Mouse (Mus musculus) forebrain, embryonic 15.5 days (tissue): Measurements from ENCODE around the gene Inpp5k. TPM values are rescaled to one million over a fixed set of nuclear protein-coding genes. Genes with fewer than 3 reads are reported as not detected.

Experiments
- ATAC-seq: fragments of 200-750 bp; cut with Nextera tagmentation; replicated peaks from 2 replicates; pipeline ENCODE4 v1.8.0; 2017; ENCODE audit warnings: mild to moderate bottlenecking, moderate TSS enrichment, moderate library complexity
- H3K27ac ChIP-seq: fragments of 300-500 bp; sonication (generic); replicated peaks from 2 replicates; pipeline ENCODE4 v1.5.1; 2015; ENCODE audit warnings: mild to moderate bottlenecking, inconsistent platforms
- H3K27me3 ChIP-seq: fragments of 300-500 bp; sonication (generic); 2 replicates; pipeline ENCODE4 v1.6.1; 2015; ENCODE audit warnings: inconsistent platforms
- H3K36me3 ChIP-seq: fragments of 300-500 bp; sonication (generic); 2 replicates; pipeline ENCODE4 v1.6.1; 2015; ENCODE audit warnings: mild to moderate bottlenecking, inconsistent platforms
- H3K4me1 ChIP-seq: fragments of 300-500 bp; sonication (generic); 2 replicates; pipeline ENCODE4 v1.6.1; 2015; ENCODE audit warnings: inconsistent platforms
- H3K4me2 ChIP-seq: fragments of 300-500 bp; sonication (generic); replicated peaks from 2 replicates; pipeline ENCODE4 v1.6.1; 2015; ENCODE audit warnings: mild to moderate bottlenecking, inconsistent platforms
- H3K4me3 ChIP-seq: fragments of 300-500 bp; sonication (generic); 2 replicates; pipeline ENCODE4 v1.5.1; 2015; ENCODE audit warnings: mild to moderate bottlenecking, inconsistent platforms
- H3K9ac ChIP-seq: fragments of 300-500 bp; sonication (generic); replicated peaks from 2 replicates; pipeline ENCODE4 v1.6.1; 2015; ENCODE audit warnings: mild to moderate bottlenecking, inconsistent platforms
- H3K9me3 ChIP-seq: fragments of 300-500 bp; sonication (generic); 2 replicates; pipeline ENCODE4 v1.6.1; 2016; ENCODE audit warnings: inconsistent platforms
- WGBS: fragments of 180-500 bp; shearing (Covaris S2); methylation state at CpG from one replicate; pipeline ENCODE4 v1.1.7; 2015; ENCODE audit warnings: mixed read lengths; 5-methylcytosine and 5-hydroxymethylcytosine counted together
- polyA plus RNA-seq: library from polyadenylated mRNA; unstranded; fragments of >200 nt; fragmentation: Nextera tagmentation; extraction: Ambion mirVana; gene quantifications from 2 replicates; pipeline ENCODE4 v1.2.1, GENCODE M21; 2015

Gene Inpp5k
- polyA plus RNA-seq, 1 experiment from 2014 or later: 47.4 TPM

- Histone ChIP-seq H3K4me3 (no peak overlapping the region), H3K27ac (no peak overlapping the region), H3K4me2 (no peak overlapping the region), H3K4me1 (peaks cover 4% of the 10 kb centered on the region; the same call in 1 of the 2 replicates), H3K9me3 (no peaks in the 10 kb centered on the region), H3K9ac (no peak overlapping the region), H3K36me3 (peaks cover 61% of the 10 kb centered on the region), H3K27me3 (no peaks in the 10 kb centered on the region)
- 93% methylated on average over 2 of the region's 2 CpGs for WGBS
- ATAC-seq: no peak
Measured at GRCm38 (mm10) chr11:75622588-75623329, 8.0 kb upstream of the Inpp5k start.

- no peaks in the 10 kb centered on the region for H3K27me3 ChIP-seq
- H3K27ac ChIP-seq: no peak overlapping the region; the same call in 1 of the 2 replicates
- no peaks in the 10 kb centered on the region for H3K9me3 ChIP-seq
- peaks cover 4% of the 10 kb centered on the region; the same call in 1 of the 2 replicates for H3K4me1 ChIP-seq
- WGBS: 73% methylated on average over 2 of the region's 2 CpGs
- H3K36me3 ChIP-seq: peaks cover 59% of the 10 kb centered on the region
- H3K4me3 ChIP-seq: no peak overlapping the region
- H3K9ac ChIP-seq: no peak overlapping the region
- ATAC-seq: no peak
- H3K4me2 ChIP-seq: no peak overlapping the region
Measured at GRCm38 (mm10) chr11:75624102-75624554, 6.7 kb upstream of the Inpp5k start.

- H3K9ac ChIP-seq: no peak overlapping the region
- peak overlapping the region; percentile 48; the same call in 1 of the 2 replicates for H3K27ac ChIP-seq
- H3K4me3 ChIP-seq: no peak overlapping the region
- H3K27me3 ChIP-seq: no peaks in the 10 kb centered on the region
- no peak overlapping the region for H3K4me2 ChIP-seq
- peaks cover 44% of the 10 kb centered on the region for H3K36me3 ChIP-seq
- no peak for ATAC-seq
- 91% methylated on average over 4 of the region's 4 CpGs for WGBS
- no peaks in the 10 kb centered on the region for H3K9me3 ChIP-seq
- peaks cover 9% of the 10 kb centered on the region for H3K4me1 ChIP-seq
Measured at GRCm38 (mm10) chr11:75625820-75626219, 5.0 kb upstream of the Inpp5k start.

GRCm38 (mm10) chr11:75630098-75630497 lies 690 bp upstream of the Inpp5k start:
- Histone ChIP-seq H3K9ac (peak overlapping the region; percentile 79), H3K4me2 (peak overlapping the region; percentile 68), H3K4me1 (peaks cover 25% of the 10 kb centered on the region), H3K27me3 (no peaks in the 10 kb centered on the region), H3K27ac (peak overlapping the region; percentile 77), H3K4me3 (peak overlapping the region; percentile 74), H3K9me3 (no peaks in the 10 kb centered on the region), H3K36me3 (peaks cover 41% of the 10 kb centered on the region)
- WGBS: 13% methylated on average over 5 of the region's 5 CpGs
- no peak for ATAC-seq

- peaks cover 25% of the 10 kb centered on the region for H3K4me1 ChIP-seq
- H3K36me3 ChIP-seq: peaks cover 33% of the 10 kb centered on the region
- peak overlapping the region; percentile 68 for H3K4me2 ChIP-seq
- peak overlapping the region; percentile 77; the same call in 1 of the 2 replicates for H3K27ac ChIP-seq
- no peaks in the 10 kb centered on the region for H3K9me3 ChIP-seq
- no peaks in the 10 kb centered on the region for H3K27me3 ChIP-seq
- H3K9ac ChIP-seq: peak overlapping the region; percentile 79
- ATAC-seq: no peak
- H3K4me3 ChIP-seq: peak overlapping the region; percentile 74
- WGBS: 11% methylated on average over 13 of the region's 13 CpGs
Measured at GRCm38 (mm10) chr11:75631561-75632225, 905 bp downstream of the Inpp5k start.

- Histone ChIP-seq H3K4me2 (no peak overlapping the region), H3K4me1 (peaks cover 25% of the 10 kb centered on the region), H3K9me3 (no peaks in the 10 kb centered on the region), H3K27ac (no peak overlapping the region), H3K27me3 (no peaks in the 10 kb centered on the region), H3K36me3 (peaks cover 31% of the 10 kb centered on the region), H3K9ac (no peak overlapping the region), H3K4me3 (no peak overlapping the region)
- WGBS: 87% methylated on average over 5 of the region's 5 CpGs
- no peak for ATAC-seq
Measured at GRCm38 (mm10) chr11:75632921-75633320, 2.1 kb downstream of the Inpp5k start.

GRCm38 (mm10) chr11:75634801-75635200 lies 4.0 kb downstream of the Inpp5k start:
- Histone ChIP-seq H3K9me3 (no peaks in the 10 kb centered on the region), H3K4me3 (no peak overlapping the region), H3K4me1 (peaks cover 20% of the 10 kb centered on the region), H3K4me2 (no peak overlapping the region), H3K9ac (no peak overlapping the region), H3K27me3 (no peaks in the 10 kb centered on the region), H3K36me3 (peaks cover 28% of the 10 kb centered on the region), H3K27ac (no peak overlapping the region)
- 78% methylated on average over 3 of the region's 3 CpGs for WGBS
- no peak for ATAC-seq

GRCm38 (mm10) chr11:75635315-75635714 lies 4.5 kb downstream of the Inpp5k start:
- no peaks in the 10 kb centered on the region for H3K9me3 ChIP-seq
- no peak overlapping the region for H3K27ac ChIP-seq
- 81% methylated on average over 11 of the region's 11 CpGs for WGBS
- H3K4me1 ChIP-seq: peaks cover 17% of the 10 kb centered on the region
- no peaks in the 10 kb centered on the region for H3K27me3 ChIP-seq
- peaks cover 30% of the 10 kb centered on the region for H3K36me3 ChIP-seq
- no peak for ATAC-seq
- no peak overlapping the region for H3K4me2 ChIP-seq
- H3K9ac ChIP-seq: no peak overlapping the region
- no peak overlapping the region for H3K4me3 ChIP-seq

GRCm38 (mm10) chr11:75643323-75643722 lies 12.5 kb downstream of the Inpp5k start:
- peaks cover 12% of the 10 kb centered on the region; the same call in 1 of the 2 replicates for H3K36me3 ChIP-seq
- no peaks in the 10 kb centered on the region for H3K27me3 ChIP-seq
- no peak overlapping the region for H3K4me3 ChIP-seq
- no peak overlapping the region for H3K4me2 ChIP-seq
- H3K9ac ChIP-seq: no peak overlapping the region
- WGBS: 90% methylated on average over 5 of the region's 5 CpGs
- no peak for ATAC-seq
- H3K27ac ChIP-seq: no peak overlapping the region
- peaks cover 5% of the 10 kb centered on the region; the same call in 1 of the 2 replicates for H3K4me1 ChIP-seq
- no peaks in the 10 kb centered on the region for H3K9me3 ChIP-seq

- Histone ChIP-seq H3K27ac (no peak overlapping the region), H3K4me2 (no peak overlapping the region), H3K9ac (no peak overlapping the region), H3K27me3 (no peaks in the 10 kb centered on the region), H3K4me3 (no peak overlapping the region), H3K36me3 (peaks cover 12% of the 10 kb centered on the region; the same call in 1 of the 2 replicates), H3K4me1 (peaks cover 5% of the 10 kb centered on the region; the same call in 1 of the 2 replicates), H3K9me3 (no peaks in the 10 kb centered on the region)
- 85% methylated on average over 9 of the region's 9 CpGs for WGBS
- no peak for ATAC-seq
Measured at GRCm38 (mm10) chr11:75644684-75645083, 13.9 kb downstream of the Inpp5k start.

- Histone ChIP-seq H3K27ac (peak overlapping the region; percentile 39), H3K36me3 (peaks cover 4% of the 10 kb centered on the region; the same call in 1 of the 2 replicates), H3K27me3 (0 out of 2 replicates have a peak, but pooled peaks cover 3% of the 10 kb centered on the region), H3K9ac (no peak overlapping the region), H3K4me1 (peaks cover 19% of the 10 kb centered on the region), H3K4me3 (no peak overlapping the region), H3K4me2 (no peak overlapping the region), H3K9me3 (no peaks in the 10 kb centered on the region)
- peak; percentile 28; the same call in 1 of the 2 replicates for ATAC-seq
- 46% methylated on average over 6 of the region's 6 CpGs for WGBS
Measured at GRCm38 (mm10) chr11:75647681-75648211, 17.0 kb downstream of the Inpp5k start.

- peaks cover 4% of the 10 kb centered on the region; the same call in 1 of the 2 replicates for H3K36me3 ChIP-seq
- no peaks in the 10 kb centered on the region for H3K9me3 ChIP-seq
- H3K4me2 ChIP-seq: no peak overlapping the region
- H3K27ac ChIP-seq: 0 out of 2 replicates have a peak overlapping the region, but pooled peaks have one; percentile 29
- peaks cover 29% of the 10 kb centered on the region for H3K4me1 ChIP-seq
- 79% methylated on average over 4 of the region's 4 CpGs for WGBS
- no peak for ATAC-seq
- no peak overlapping the region for H3K4me3 ChIP-seq
- no peak overlapping the region for H3K9ac ChIP-seq
- peaks cover 10% of the 10 kb centered on the region for H3K27me3 ChIP-seq
Measured at GRCm38 (mm10) chr11:75649155-75649561, 18.4 kb downstream of the Inpp5k start.
